Mouse (Mus musculus) CH12.LX (cell line): ENCODE data around the gene Thsd4. TPM values are rescaled to one million over a fixed set of nuclear protein-coding genes. Genes with fewer than 3 reads are reported as not detected.

Experiments
- DNase-seq: peaks from one replicate; pipeline ENCODE4 v3.0.0-alpha.2; 2013; ENCODE audit errors: extremely low read depth
- H3K27ac ChIP-seq: 2 replicates; pipeline ENCODE4 v1.5.1; 2012; ENCODE audit warnings: low read depth, mild to moderate bottlenecking, control low read depth, moderate library complexity; ENCODE audit not compliant: insufficient read depth
- H3K27me3 ChIP-seq: replicated peaks from 2 replicates; pipeline ENCODE3; 2012; ENCODE audit warnings: inconsistent platforms
- H3K36me3 ChIP-seq, 2 experiments: replicated peaks in 1 of 2; 2 replicates each; pipeline versions ENCODE3 to v1.6.1; 2012; ENCODE audit warnings: inconsistent platforms in 1 of 2, low read length in 1 of 2, mild to moderate bottlenecking in 1 of 2, mixed read lengths in 1 of 2, moderate library complexity in 1 of 2; ENCODE audit not compliant: control insufficient read depth in 1 of 2, insufficient read depth in 1 of 2
- H3K4me1 ChIP-seq, 2 experiments: 2 replicates each; pipeline ENCODE4 v1.6.1; 2012; ENCODE audit warnings: inconsistent platforms in 1 of 2, moderate library complexity in 1 of 2; ENCODE audit not compliant: insufficient read depth in 2 of 2, control insufficient read depth in 1 of 2
- H3K4me2 ChIP-seq: 2 replicates; pipeline ENCODE4 v1.6.1; 2012; ENCODE audit warnings: low read depth, mild to moderate bottlenecking, control low read depth; ENCODE audit not compliant: poor library complexity, insufficient read depth, severe bottlenecking
- H3K4me3 ChIP-seq, 3 experiments: fragments of 150-350 bp in 1 of 3; sonication (generic) in 1 of 3; replicated peaks in 1 of 3; 2 replicates each; pipeline versions ENCODE3 to v1.5.1; 2011 to 2012; ENCODE audit warnings: low read depth in 2 of 3, low read length in 2 of 3, mild to moderate bottlenecking in 2 of 3, moderate library complexity in 2 of 3, control low read depth in 1 of 3, improper control_type of control experiment in 1 of 3, inconsistent platforms in 1 of 3, mixed read lengths in 1 of 3; ENCODE audit not compliant: poor library complexity in 1 of 3
- H3K79me2 ChIP-seq: replicated peaks from 2 replicates; pipeline ENCODE4 v1.6.1; 2012; ENCODE audit warnings: mild to moderate bottlenecking, moderate library complexity; ENCODE audit not compliant: control insufficient read depth, poor library complexity, insufficient read depth, severe bottlenecking; ENCODE audit errors: extremely low read depth
- H3K9ac ChIP-seq: 2 replicates; pipeline ENCODE4 v1.6.1; 2012; ENCODE audit warnings: low read depth, mild to moderate bottlenecking, control low read depth, moderate library complexity; ENCODE audit not compliant: insufficient read depth
- H3K9me3 ChIP-seq: replicated peaks from 2 replicates; pipeline ENCODE3; 2012; ENCODE audit warnings: low read length, inconsistent platforms, mixed read lengths
- BHLHE40 ChIP-seq: IDR thresholded peaks from 2 replicates; pipeline ENCODE4 v1.6.1; 2011; ENCODE audit warnings: mild to moderate bottlenecking, low read depth, low read length, improper control_type of control experiment
- CHD2 ChIP-seq: IDR thresholded peaks from 2 replicates; pipeline ENCODE4 v1.6.1; 2011; ENCODE audit warnings: low read length, improper control_type of control experiment
- CTCF ChIP-seq, 2 experiments: IDR thresholded peaks in 1 of 2; conservative IDR thresholded peaks in 1 of 2; 2 replicates each; pipeline ENCODE4 v1.5.1; 2011 to 2012; ENCODE audit warnings: low read depth in 2 of 2, low read length in 2 of 2, improper control_type of control experiment in 1 of 2, inconsistent platforms in 1 of 2, mild to moderate bottlenecking in 1 of 2, moderate library complexity in 1 of 2
- ELF1 ChIP-seq: IDR thresholded peaks from 2 replicates; pipeline ENCODE4 v1.6.1; 2014; ENCODE audit warnings: low read depth, mild to moderate bottlenecking, inconsistent platforms, low read length, improper control_type of control experiment
- EP300 ChIP-seq: IDR thresholded peaks from 2 replicates; pipeline ENCODE4 v1.6.1; 2011; ENCODE audit warnings: low read length, improper control_type of control experiment
- ETS1 ChIP-seq: conservative IDR thresholded peaks from 2 replicates; pipeline ENCODE4 v1.6.1; 2012; ENCODE audit warnings: low read depth, mild to moderate bottlenecking, inconsistent platforms, low read length, improper control_type of control experiment, moderate library complexity
- GABPA ChIP-seq: IDR thresholded peaks from 2 replicates; pipeline ENCODE4 v1.6.1; 2012; ENCODE audit warnings: low read depth, low read length, improper control_type of control experiment, inconsistent platforms; ENCODE audit not compliant: insufficient replicate concordance
- HCFC1 ChIP-seq: IDR thresholded peaks from 2 replicates; pipeline ENCODE4 v1.6.1; 2012; ENCODE audit warnings: low read depth, mild to moderate bottlenecking, inconsistent platforms, low read length, improper control_type of control experiment
- IRF4 ChIP-seq: IDR thresholded peaks from 2 replicates; pipeline ENCODE4 v1.6.1; 2014; ENCODE audit warnings: low read depth, mild to moderate bottlenecking, inconsistent platforms, low read length, improper control_type of control experiment
- JUN ChIP-seq: IDR thresholded peaks from 2 replicates; pipeline ENCODE4 v1.6.1; 2011; ENCODE audit warnings: low read depth, mild to moderate bottlenecking, low read length, improper control_type of control experiment, moderate library complexity; ENCODE audit not compliant: insufficient read depth
- MAZ ChIP-seq: IDR thresholded peaks from 2 replicates; pipeline ENCODE4 v1.6.1; 2012; ENCODE audit warnings: low read depth, mild to moderate bottlenecking, inconsistent platforms, low read length, improper control_type of control experiment, moderate library complexity
- MYC ChIP-seq: IDR thresholded peaks from 2 replicates; pipeline ENCODE4 v1.6.1; 2011; ENCODE audit warnings: low read depth, mild to moderate bottlenecking, improper control_type of control experiment, low read length
- NELFE ChIP-seq: IDR thresholded peaks from 2 replicates; pipeline ENCODE4 v1.6.1; 2011; ENCODE audit warnings: low read depth, low read length, improper control_type of control experiment
- NRF1 ChIP-seq: IDR thresholded peaks from 2 replicates; pipeline ENCODE4 v1.6.1; 2014; ENCODE audit warnings: low read depth, mild to moderate bottlenecking, inconsistent platforms, low read length, improper control_type of control experiment, moderate library complexity
- POLR2A ChIP-seq: IDR thresholded peaks from 2 replicates; pipeline ENCODE4 v1.6.1; 2011; ENCODE audit warnings: low read depth, mild to moderate bottlenecking, improper control_type of control experiment, low read length
- POLR2AphosphoS2 ChIP-seq: IDR thresholded peaks from 2 replicates; pipeline ENCODE4 v1.6.1; 2011; ENCODE audit warnings: low read depth, low read length, improper control_type of control experiment
- RAD21 ChIP-seq: IDR thresholded peaks from 2 replicates; pipeline ENCODE4 v1.6.1; 2011; ENCODE audit warnings: low read depth, mild to moderate bottlenecking, low read length, improper control_type of control experiment, moderate library complexity
- RCOR1 ChIP-seq: conservative IDR thresholded peaks from 2 replicates; pipeline ENCODE4 v1.6.1; 2012; ENCODE audit warnings: low read depth, mild to moderate bottlenecking, inconsistent platforms, low read length, improper control_type of control experiment
- SMC3 ChIP-seq: IDR thresholded peaks from 2 replicates; pipeline ENCODE4 v1.6.1; 2011; ENCODE audit warnings: low read depth, low read length, improper control_type of control experiment
- UBTF ChIP-seq: IDR thresholded peaks from 2 replicates; pipeline ENCODE4 v1.6.1; 2012; ENCODE audit warnings: low read depth, mild to moderate bottlenecking, inconsistent platforms, low read length, improper control_type of control experiment, moderate library complexity
- USF2 ChIP-seq: conservative IDR thresholded peaks from 2 replicates; pipeline ENCODE4 v1.6.1; 2011; ENCODE audit warnings: low read depth, low read length, improper control_type of control experiment
- ZMIZ1 ChIP-seq: IDR thresholded peaks from 2 replicates; pipeline ENCODE4 v1.6.1; 2012; ENCODE audit warnings: low read depth, mild to moderate bottlenecking, inconsistent platforms, low read length, improper control_type of control experiment
- ZNF384 ChIP-seq: IDR thresholded peaks from 2 replicates; pipeline ENCODE4 v1.6.1; 2012; ENCODE audit warnings: low read depth, low read length, improper control_type of control experiment, inconsistent platforms
- dilution Hi-C: fragments of 300-500 bp; cut with MboI; formaldehyde crosslinking; loops from 2 replicates; pipeline ENCODE4 v1.14.3; 2020; ENCODE audit warnings: low sequenced_read_pairs; ENCODE audit not compliant: extremely low pct_unique_long_range_greater_than_20kb, extremely low pct_ligation_motif_present
- in situ Hi-C: fragments of 300-500 bp; cut with MboI; formaldehyde crosslinking; loops from 3 replicates; pipeline ENCODE4 v1.14.3; 2019; ENCODE audit warnings: low sequenced_read_pairs, low pct_ligation_motif_present, low pct_unique_long_range_greater_than_20kb, mixed read lengths
- polyA plus RNA-seq: library from polyadenylated mRNA; unstranded; fragments of >175 nt; gene quantifications from 2 replicates; pipeline ENCODE4 v1.2.1, GENCODE M21; 2012; ENCODE audit warnings: low read depth; ENCODE audit not compliant: insufficient read length
- total RNA-seq, 2 experiments: library from RNA; depleted of rRNA; stranded (reverse); fragments of 300-350 nt in 1 of 2; fragments of >200 nt in 1 of 2; gene quantifications; 2 replicates each; pipeline ENCODE4 v1.2.3; 2012 to 2014

Thsd4 gene
- total and polyA plus RNA-seq, 3 experiments = not detected

DNA sequence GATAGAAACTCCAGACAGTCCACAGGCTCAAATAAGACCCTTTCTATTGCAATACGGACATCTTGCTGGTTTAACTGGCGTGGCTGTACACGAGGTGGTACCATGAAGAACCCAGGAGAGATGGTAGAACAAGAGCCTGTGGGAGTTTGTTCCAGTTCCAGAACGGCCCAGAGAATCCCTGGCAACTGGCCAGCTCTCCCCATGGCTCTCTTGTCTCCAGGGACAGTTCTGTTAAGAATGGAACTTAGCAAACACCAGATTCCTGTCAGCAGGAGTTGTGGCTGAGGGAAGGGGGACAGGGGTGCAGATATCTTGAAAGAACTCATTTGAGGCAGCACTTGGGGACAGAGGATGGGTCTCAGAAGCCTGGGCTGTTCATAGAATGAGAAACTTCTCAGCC lies 550.6 kb downstream of the Thsd4 start:
- Histone ChIP-seq H3K4me3 (no peak overlapping the region), H3K36me3 (no peaks in the 10 kb centered on the region), H3K27me3 (no peaks in the 10 kb centered on the region), H3K27ac (no peak overlapping the region), H3K4me2 (no peak overlapping the region), H3K9me3 (no peaks in the 10 kb centered on the region), H3K9ac (no peak overlapping the region), H3K79me2 (no peaks in the 10 kb centered on the region), H3K4me1 (no peaks in the 10 kb centered on the region)
- DNase-seq = no peak
- dilution Hi-C loops (no loop called here), in situ Hi-C loops (no loop called here)
- TF ChIP-seq JUN (no peak), POLR2A (no peak), ETS1 (no peak), SMC3 (no peak), MYC (no peak)

DNA sequence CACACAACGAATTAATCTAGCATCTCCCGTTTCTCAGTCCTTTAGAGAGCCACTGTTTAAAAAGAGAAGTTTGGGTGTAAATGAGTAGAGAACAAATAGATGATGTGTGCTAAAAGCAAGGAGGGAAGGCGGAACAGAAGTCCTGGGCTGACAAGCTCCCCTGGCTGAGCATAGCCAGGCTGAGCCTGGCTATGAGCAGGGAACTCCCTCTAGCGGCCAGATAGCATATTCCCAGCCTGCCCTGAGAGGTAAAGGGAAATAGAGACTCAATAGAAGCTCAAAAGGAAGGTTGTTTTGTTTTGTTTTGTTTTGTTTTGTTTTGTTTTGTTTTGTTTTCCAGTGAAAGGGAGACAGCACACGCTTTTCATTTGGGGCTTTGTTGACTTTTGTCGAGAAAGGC lies 552.5 kb downstream of the Thsd4 start:
- in situ Hi-C loops (no loop called here), dilution Hi-C loops (no loop called here)
- Histone ChIP-seq H3K36me3 (no peaks in the 10 kb centered on the region), H3K4me3 (no peak overlapping the region), H3K79me2 (no peaks in the 10 kb centered on the region), H3K9me3 (no peaks in the 10 kb centered on the region), H3K27ac (no peak overlapping the region), H3K4me1 (no peaks in the 10 kb centered on the region), H3K4me2 (no peak overlapping the region), H3K9ac (no peak overlapping the region), H3K27me3 (no peaks in the 10 kb centered on the region)
- peak; percentile 73 for TF ChIP-seq RAD21
- TF ChIP-seq BHLHE40 = no peak
- no peak for TF ChIP-seq POLR2AphosphoS2
- TF ChIP-seq CTCF (conservative IDR thresholded peaks at IDR 0.05 in 1 of 2, IDR thresholded peaks at IDR 0.05 in 1 of 2; ENCODE audit: low read depth in 2 of 2, low read length in 2 of 2) = peak; percentile 83 to 88
- TF ChIP-seq SMC3 = peak; percentile 70
- TF ChIP-seq GABPA = no peak
- no peak for TF ChIP-seq CHD2
- TF ChIP-seq UBTF = no peak
- TF ChIP-seq EP300 = no peak
- TF ChIP-seq POLR2A = no peak
- DNase-seq = peak; percentile 69

DNA sequence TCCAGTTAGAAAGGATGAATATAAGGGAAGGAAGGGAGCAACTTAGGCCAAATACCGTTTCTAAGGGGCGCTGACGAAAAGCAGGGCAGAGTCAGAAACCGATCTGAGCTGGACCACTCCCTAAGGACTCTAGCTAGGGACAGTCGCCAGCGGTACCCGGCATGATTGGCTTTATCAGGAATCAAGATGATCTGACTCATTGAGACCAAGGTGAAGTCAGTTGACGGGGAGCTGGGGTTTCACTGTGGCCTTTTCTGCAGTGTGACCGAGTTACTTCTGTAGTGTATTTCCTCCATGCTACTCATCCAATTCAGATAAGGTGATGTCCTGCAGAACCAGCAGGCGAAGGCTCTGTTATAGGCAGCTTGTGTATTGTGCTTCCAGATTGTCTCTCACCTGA lies 556.8 kb downstream of the Thsd4 start:
- in situ Hi-C loops = no loop called here
- H3K27me3 ChIP-seq = no peaks in the 10 kb centered on the region
- H3K79me2 ChIP-seq = no peaks in the 10 kb centered on the region
- dilution Hi-C loops = no loop called here
- DNase-seq = no peak
- TF ChIP-seq ZMIZ1 (no peak), MAZ (no peak), ETS1 (no peak), NELFE (no peak), IRF4 (no peak), CHD2 (no peak), USF2 (no peak), POLR2AphosphoS2 (no peak), HCFC1 (no peak), NRF1 (no peak), RCOR1 (no peak), ELF1 (no peak), ZNF384 (no peak), SMC3 (no peak)
- no peak overlapping the region for H3K4me3 ChIP-seq
- H3K4me2 ChIP-seq = no peak overlapping the region
- H3K4me1 ChIP-seq = no peaks in the 10 kb centered on the region
- no peak overlapping the region for H3K9ac ChIP-seq
- H3K9me3 ChIP-seq = no peaks in the 10 kb centered on the region
- no peak overlapping the region for H3K27ac ChIP-seq
- no peaks in the 10 kb centered on the region for H3K36me3 ChIP-seq
